Mouse (Mus musculus) cerebellum, adult 2 months (tissue): ENCODE data around the gene Odc1.

Experiments
- CTCF ChIP-seq: fragments of 200-500 bp; IDR thresholded peaks from 2 replicates; pipeline ENCODE4 v1.5.1; 2011; ENCODE audit warnings: low read depth, mild to moderate bottlenecking, control low read depth, low read length, moderate library complexity, borderline replicate concordance; ENCODE audit not compliant: insufficient read depth
- POLR2A ChIP-seq: fragments of 200-500 bp; IDR thresholded peaks from 2 replicates; pipeline ENCODE4 v1.6.1; 2011; ENCODE audit warnings: low read length, control low read depth, borderline replicate concordance; ENCODE audit not compliant: insufficient read depth

DNA sequence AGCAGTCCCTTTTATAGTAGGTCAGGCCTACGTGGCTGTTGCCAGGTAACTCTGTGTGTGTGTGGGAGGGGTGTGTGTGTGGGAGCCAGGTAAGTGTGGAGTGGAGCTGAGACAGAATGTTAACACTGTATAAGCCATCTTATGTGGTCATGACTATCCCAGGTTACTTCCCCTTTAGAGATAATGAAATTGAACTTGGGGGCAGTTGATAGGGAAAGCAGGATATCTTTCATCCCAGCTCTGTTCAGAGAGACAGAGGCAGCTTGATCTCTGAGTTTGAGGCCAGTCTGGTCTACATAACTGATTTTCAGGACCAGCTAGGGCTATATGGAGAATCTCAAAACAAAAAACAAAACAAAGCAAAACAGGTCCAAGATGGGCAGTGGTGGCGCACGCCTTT, 7.4 kb upstream of the Odc1 start:
- no peak for TF ChIP-seq POLR2A
- no peak for TF ChIP-seq CTCF
